Mouse (Mus musculus): ENCODE data around the gene Gm3642. TPM values are rescaled to one million over a fixed set of nuclear protein-coding genes. Genes with fewer than 3 reads are reported as not detected.
"Not testable (repeated sequence)": the region's sequence is repeated elsewhere in the genome, so short reads cannot be mapped to it uniquely, and the experiment has no call there.

The Gm3642 gene
- not detected in 2 replicates for total RNA-seq (2014; rRNA removed)
- polyA plus RNA-seq (2015; fragmentation: Nextera tagmentation; extraction: Ambion mirVana): not detected in 2 replicates

GRCm38 (mm10) chr14:6840211-6840610 lies at the start of gene Gm3642:
Gene Gm3642 (minus strand): TSS chr14:6840311.
- H3K9me3 ChIP-seq (ENCODE audit: low read length); H3K4me2 ChIP-seq (ENCODE audit: low read depth); DNase-seq; H3K4me1 ChIP-seq (ENCODE audit: insufficient read depth); H3K36me3 ChIP-seq (ENCODE audit: insufficient read depth); H3K9ac ChIP-seq; ATAC-seq; H3K4me3 ChIP-seq (ENCODE audit: low read depth, low read length); H3K27ac ChIP-seq (ENCODE audit: low read depth, low read length); H3K27me3 ChIP-seq (ENCODE audit: insufficient read depth, low read length): not testable (repeated sequence)
- WGBS: no CpG with 5 or more reads among the region's 3 CpGs

GRCm38 (mm10) chr14:6889521-6890012 lies 49.5 kb upstream of the Gm3642 start, which contains the start of gene Gm3667:
Gene Gm3667 (minus strand): TSS chr14:6889962.
- not testable (repeated sequence) for H3K27ac ChIP-seq (ENCODE audit: low read depth, low read length); H3K36me3 ChIP-seq (ENCODE audit: insufficient read depth); H3K9me3 ChIP-seq (ENCODE audit: low read length); H3K27me3 ChIP-seq (ENCODE audit: insufficient read depth, low read length); H3K4me1 ChIP-seq (ENCODE audit: insufficient read depth); ATAC-seq
- WGBS: 4% methylated on average over 22 of the region's 43 CpGs
- Histone ChIP-seq H3K9ac (peak within 1 kb of the TSS; percentile 63), H3K4me3 (ENCODE audit: low read depth, low read length) (peak within 1 kb of the TSS; percentile 39), H3K4me2 (ENCODE audit: low read depth) (peak within 1 kb of the TSS; percentile 53)
- peak; percentile 0 for DNase-seq

GRCm38 (mm10) chr14:6888811-6889210 lies 48.7 kb upstream of the Gm3642 start:
- H3K4me2 ChIP-seq (ENCODE audit: low read depth): peak overlapping the region; percentile 53
- not testable (repeated sequence) for H3K4me1 ChIP-seq (ENCODE audit: insufficient read depth); H3K9me3 ChIP-seq (ENCODE audit: low read length); H3K36me3 ChIP-seq (ENCODE audit: insufficient read depth); H3K27me3 ChIP-seq (ENCODE audit: insufficient read depth, low read length); H3K9ac ChIP-seq; DNase-seq; H3K27ac ChIP-seq (ENCODE audit: low read depth, low read length); ATAC-seq
- H3K4me3 ChIP-seq (ENCODE audit: low read depth, low read length): peak overlapping the region; percentile 39; the same call in 1 of the 2 replicates
- 4% methylated on average over 3 of the region's 5 CpGs for WGBS

GRCm38 (mm10) chr14:6823297-6823696 lies 16.8 kb downstream of the Gm3642 start:
- H3K4me3 ChIP-seq (ENCODE audit: low read depth, low read length); H3K36me3 ChIP-seq (ENCODE audit: insufficient read depth); ATAC-seq; H3K4me1 ChIP-seq (ENCODE audit: insufficient read depth); H3K9ac ChIP-seq; H3K27me3 ChIP-seq (ENCODE audit: insufficient read depth, low read length); H3K4me2 ChIP-seq (ENCODE audit: low read depth); H3K9me3 ChIP-seq (ENCODE audit: low read length); DNase-seq; H3K27ac ChIP-seq (ENCODE audit: low read depth, low read length): not testable (repeated sequence)
- WGBS: 92% methylated on average over 3 of the region's 3 CpGs

Other genes with a start within 250 kb of the Gm3642 start
- gene Gm3629, start 249.7 kb downstream of the Gm3642 start, total RNA-seq (2014; rRNA removed): 0.52 and 1.1 TPM in 2 replicates
- 0.64 and 0.88 TPM in 2 replicates for gene Gm3629, start 249.7 kb downstream of the Gm3642 start, polyA plus RNA-seq (2015; fragmentation: Nextera tagmentation; extraction: Ambion mirVana)
- gene Gm3460, start 217.9 kb downstream of the Gm3642 start, total RNA-seq (2014; rRNA removed): not detected in 2 replicates
- not detected in 2 replicates for gene Gm3460, start 217.9 kb downstream of the Gm3642 start, polyA plus RNA-seq (2015; fragmentation: Nextera tagmentation; extraction: Ambion mirVana)
- not detected in 2 replicates for gene Gm10251, start 156.1 kb downstream of the Gm3642 start, total RNA-seq (2014; rRNA removed)
- not detected in 2 replicates for gene Gm10251, start 156.1 kb downstream of the Gm3642 start, polyA plus RNA-seq (2015; fragmentation: Nextera tagmentation; extraction: Ambion mirVana)
- 0.14 TPM in 1 of 2 replicates, not detected in the other for gene Gm8050, start 120.1 kb downstream of the Gm3642 start, total RNA-seq (2014; rRNA removed)
- gene Gm8050, start 120.1 kb downstream of the Gm3642 start, polyA plus RNA-seq (2015; fragmentation: Nextera tagmentation; extraction: Ambion mirVana): not detected in 2 replicates
- gene Gm3636, start 98.0 kb downstream of the Gm3642 start, total RNA-seq (2014; rRNA removed): 11.7 and 15.0 TPM in 2 replicates
- gene Gm3636, start 98.0 kb downstream of the Gm3642 start, polyA plus RNA-seq (2015; fragmentation: Nextera tagmentation; extraction: Ambion mirVana): 13.9 and 15.6 TPM in 2 replicates
- gene Gm8362, start 65.9 kb downstream of the Gm3642 start, total RNA-seq (2014; rRNA removed): not detected in 2 replicates
- not detected in 2 replicates for gene Gm8362, start 65.9 kb downstream of the Gm3642 start, polyA plus RNA-seq (2015; fragmentation: Nextera tagmentation; extraction: Ambion mirVana)
- gene Gm3667, start 49.7 kb upstream of the Gm3642 start, total RNA-seq (2014; rRNA removed): 10.6 and 13.5 TPM in 2 replicates
- gene Gm3667, start 49.7 kb upstream of the Gm3642 start, polyA plus RNA-seq (2015; fragmentation: Nextera tagmentation; extraction: Ambion mirVana): 15.1 and 16.3 TPM in 2 replicates
- not detected in 2 replicates for gene Gm6356, start 133.5 kb upstream of the Gm3642 start, total RNA-seq (2014; rRNA removed)
- not detected in 2 replicates for gene Gm6356, start 133.5 kb upstream of the Gm3642 start, polyA plus RNA-seq (2015; fragmentation: Nextera tagmentation; extraction: Ambion mirVana)
- gene Gm10406, start 187.1 kb upstream of the Gm3642 start, total RNA-seq (2014; rRNA removed): 3.9 and 6.5 TPM in 2 replicates
- 5.4 and 6.8 TPM in 2 replicates for gene Gm10406, start 187.1 kb upstream of the Gm3642 start, polyA plus RNA-seq (2015; fragmentation: Nextera tagmentation; extraction: Ambion mirVana)
- not detected in 2 replicates for gene Gm3685, start 204.7 kb upstream of the Gm3642 start, total RNA-seq (2014; rRNA removed)
- gene Gm3685, start 204.7 kb upstream of the Gm3642 start, polyA plus RNA-seq (2015; fragmentation: Nextera tagmentation; extraction: Ambion mirVana): not detected in 2 replicates

Measured in forebrain, postnatal 0 days (tissue).